Mouse (Mus musculus) CH12.LX (cell line): ENCODE results near the gene Msi2. TPM values are rescaled to one million over a fixed set of nuclear protein-coding genes. Genes with fewer than 3 reads are reported as not detected.

Experiments
- DNase-seq: peaks from one replicate; pipeline ENCODE4 v3.0.0-alpha.2; 2013; ENCODE audit errors: extremely low read depth
- H3K27ac ChIP-seq: 2 replicates; pipeline ENCODE4 v1.5.1; 2012; ENCODE audit warnings: low read depth, mild to moderate bottlenecking, control low read depth, moderate library complexity; ENCODE audit not compliant: insufficient read depth
- H3K27me3 ChIP-seq: replicated peaks from 2 replicates; pipeline ENCODE3; 2012; ENCODE audit warnings: inconsistent platforms
- H3K36me3 ChIP-seq, 2 experiments: replicated peaks in 1 of 2; 2 replicates each; pipeline versions ENCODE3 to v1.6.1; 2012; ENCODE audit warnings: inconsistent platforms in 1 of 2, low read length in 1 of 2, mild to moderate bottlenecking in 1 of 2, mixed read lengths in 1 of 2, moderate library complexity in 1 of 2; ENCODE audit not compliant: control insufficient read depth in 1 of 2, insufficient read depth in 1 of 2
- H3K4me1 ChIP-seq, 2 experiments: 2 replicates each; pipeline ENCODE4 v1.6.1; 2012; ENCODE audit warnings: inconsistent platforms in 1 of 2, moderate library complexity in 1 of 2; ENCODE audit not compliant: insufficient read depth in 2 of 2, control insufficient read depth in 1 of 2
- H3K4me2 ChIP-seq: 2 replicates; pipeline ENCODE4 v1.6.1; 2012; ENCODE audit warnings: low read depth, mild to moderate bottlenecking, control low read depth; ENCODE audit not compliant: poor library complexity, insufficient read depth, severe bottlenecking
- H3K4me3 ChIP-seq, 3 experiments: fragments of 150-350 bp in 1 of 3; sonication (generic) in 1 of 3; replicated peaks in 1 of 3; 2 replicates each; pipeline versions ENCODE3 to v1.5.1; 2011 to 2012; ENCODE audit warnings: low read depth in 2 of 3, low read length in 2 of 3, mild to moderate bottlenecking in 2 of 3, moderate library complexity in 2 of 3, control low read depth in 1 of 3, improper control_type of control experiment in 1 of 3, inconsistent platforms in 1 of 3, mixed read lengths in 1 of 3; ENCODE audit not compliant: poor library complexity in 1 of 3
- H3K79me2 ChIP-seq: replicated peaks from 2 replicates; pipeline ENCODE4 v1.6.1; 2012; ENCODE audit warnings: mild to moderate bottlenecking, moderate library complexity; ENCODE audit not compliant: control insufficient read depth, poor library complexity, insufficient read depth, severe bottlenecking; ENCODE audit errors: extremely low read depth
- H3K9ac ChIP-seq: 2 replicates; pipeline ENCODE4 v1.6.1; 2012; ENCODE audit warnings: low read depth, mild to moderate bottlenecking, control low read depth, moderate library complexity; ENCODE audit not compliant: insufficient read depth
- H3K9me3 ChIP-seq: replicated peaks from 2 replicates; pipeline ENCODE3; 2012; ENCODE audit warnings: low read length, inconsistent platforms, mixed read lengths
- BHLHE40 ChIP-seq: IDR thresholded peaks from 2 replicates; pipeline ENCODE4 v1.6.1; 2011; ENCODE audit warnings: mild to moderate bottlenecking, low read depth, low read length, improper control_type of control experiment
- CHD2 ChIP-seq: IDR thresholded peaks from 2 replicates; pipeline ENCODE4 v1.6.1; 2011; ENCODE audit warnings: low read length, improper control_type of control experiment
- E2F4 ChIP-seq: IDR thresholded peaks from 2 replicates; pipeline ENCODE4 v1.6.1; 2011; ENCODE audit warnings: low read depth, low read length, improper control_type of control experiment; ENCODE audit not compliant: insufficient replicate concordance
- EP300 ChIP-seq: IDR thresholded peaks from 2 replicates; pipeline ENCODE4 v1.6.1; 2011; ENCODE audit warnings: low read length, improper control_type of control experiment
- ETS1 ChIP-seq: conservative IDR thresholded peaks from 2 replicates; pipeline ENCODE4 v1.6.1; 2012; ENCODE audit warnings: low read depth, mild to moderate bottlenecking, inconsistent platforms, low read length, improper control_type of control experiment, moderate library complexity
- GABPA ChIP-seq: IDR thresholded peaks from 2 replicates; pipeline ENCODE4 v1.6.1; 2012; ENCODE audit warnings: low read depth, low read length, improper control_type of control experiment, inconsistent platforms; ENCODE audit not compliant: insufficient replicate concordance
- HCFC1 ChIP-seq: IDR thresholded peaks from 2 replicates; pipeline ENCODE4 v1.6.1; 2012; ENCODE audit warnings: low read depth, mild to moderate bottlenecking, inconsistent platforms, low read length, improper control_type of control experiment
- IRF4 ChIP-seq: IDR thresholded peaks from 2 replicates; pipeline ENCODE4 v1.6.1; 2014; ENCODE audit warnings: low read depth, mild to moderate bottlenecking, inconsistent platforms, low read length, improper control_type of control experiment
- KAT2A ChIP-seq: IDR thresholded peaks from 2 replicates; pipeline ENCODE4 v1.6.1; 2012; ENCODE audit warnings: low read length, improper control_type of control experiment, inconsistent platforms; ENCODE audit not compliant: insufficient replicate concordance
- MEF2A ChIP-seq: IDR thresholded peaks from 2 replicates; pipeline ENCODE4 v1.6.1; 2014; ENCODE audit warnings: low read depth, mild to moderate bottlenecking, inconsistent platforms, low read length, improper control_type of control experiment, borderline replicate concordance
- MYC ChIP-seq: IDR thresholded peaks from 2 replicates; pipeline ENCODE4 v1.6.1; 2011; ENCODE audit warnings: low read depth, mild to moderate bottlenecking, improper control_type of control experiment, low read length
- NELFE ChIP-seq: IDR thresholded peaks from 2 replicates; pipeline ENCODE4 v1.6.1; 2011; ENCODE audit warnings: low read depth, low read length, improper control_type of control experiment
- NRF1 ChIP-seq: IDR thresholded peaks from 2 replicates; pipeline ENCODE4 v1.6.1; 2014; ENCODE audit warnings: low read depth, mild to moderate bottlenecking, inconsistent platforms, low read length, improper control_type of control experiment, moderate library complexity
- POLR2A ChIP-seq: IDR thresholded peaks from 2 replicates; pipeline ENCODE4 v1.6.1; 2011; ENCODE audit warnings: low read depth, mild to moderate bottlenecking, improper control_type of control experiment, low read length
- POLR2AphosphoS2 ChIP-seq: IDR thresholded peaks from 2 replicates; pipeline ENCODE4 v1.6.1; 2011; ENCODE audit warnings: low read depth, low read length, improper control_type of control experiment
- RAD21 ChIP-seq: IDR thresholded peaks from 2 replicates; pipeline ENCODE4 v1.6.1; 2011; ENCODE audit warnings: low read depth, mild to moderate bottlenecking, low read length, improper control_type of control experiment, moderate library complexity
- RCOR1 ChIP-seq: conservative IDR thresholded peaks from 2 replicates; pipeline ENCODE4 v1.6.1; 2012; ENCODE audit warnings: low read depth, mild to moderate bottlenecking, inconsistent platforms, low read length, improper control_type of control experiment
- TBP ChIP-seq: conservative IDR thresholded peaks from 2 replicates; pipeline ENCODE4 v1.6.1; 2011; ENCODE audit warnings: low read depth, low read length, improper control_type of control experiment
- UBTF ChIP-seq: IDR thresholded peaks from 2 replicates; pipeline ENCODE4 v1.6.1; 2012; ENCODE audit warnings: low read depth, mild to moderate bottlenecking, inconsistent platforms, low read length, improper control_type of control experiment, moderate library complexity
- USF2 ChIP-seq: conservative IDR thresholded peaks from 2 replicates; pipeline ENCODE4 v1.6.1; 2011; ENCODE audit warnings: low read depth, low read length, improper control_type of control experiment
- ZC3H11A ChIP-seq: IDR thresholded peaks from 2 replicates; pipeline ENCODE4 v1.6.1; 2012; ENCODE audit warnings: low read depth, mild to moderate bottlenecking, inconsistent platforms, low read length, improper control_type of control experiment
- ZMIZ1 ChIP-seq: IDR thresholded peaks from 2 replicates; pipeline ENCODE4 v1.6.1; 2012; ENCODE audit warnings: low read depth, mild to moderate bottlenecking, inconsistent platforms, low read length, improper control_type of control experiment
- dilution Hi-C: fragments of 300-500 bp; cut with MboI; formaldehyde crosslinking; loops from 2 replicates; pipeline ENCODE4 v1.14.3; 2020; ENCODE audit warnings: low sequenced_read_pairs; ENCODE audit not compliant: extremely low pct_unique_long_range_greater_than_20kb, extremely low pct_ligation_motif_present
- in situ Hi-C: fragments of 300-500 bp; cut with MboI; formaldehyde crosslinking; loops from 3 replicates; pipeline ENCODE4 v1.14.3; 2019; ENCODE audit warnings: low sequenced_read_pairs, low pct_ligation_motif_present, low pct_unique_long_range_greater_than_20kb, mixed read lengths
- polyA plus RNA-seq: library from polyadenylated mRNA; unstranded; fragments of >175 nt; gene quantifications from 2 replicates; pipeline ENCODE4 v1.2.1, GENCODE M21; 2012; ENCODE audit warnings: low read depth; ENCODE audit not compliant: insufficient read length
- total RNA-seq, 2 experiments: library from RNA; depleted of rRNA; stranded (reverse); fragments of 300-350 nt in 1 of 2; fragments of >200 nt in 1 of 2; gene quantifications; 2 replicates each; pipeline ENCODE4 v1.2.3; 2012 to 2014

Msi2 gene
- total and polyA plus RNA-seq, 3 experiments = 40.3 to 73.1 (median 52.6) TPM

DNA sequence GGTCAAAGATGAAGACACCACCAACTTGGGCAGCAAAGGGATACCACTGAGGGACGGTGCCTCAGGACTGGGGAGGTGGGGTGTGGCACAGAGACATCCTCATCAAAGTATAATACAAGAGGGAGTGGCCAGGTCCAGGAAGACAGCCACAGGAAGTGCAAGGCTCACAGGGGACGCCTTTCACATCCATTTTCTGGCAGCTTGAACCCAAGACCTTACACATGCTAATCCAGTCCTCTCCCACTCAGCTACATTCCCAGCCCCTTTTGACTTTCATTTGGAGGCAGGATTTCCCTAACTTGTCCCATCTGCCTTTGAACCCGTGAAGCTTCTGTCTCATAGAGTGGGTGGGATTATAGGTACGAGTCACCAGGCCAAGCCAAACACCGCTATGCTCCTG lies 59.4 kb downstream of the Msi2 start:
- H3K27me3 ChIP-seq = no peaks in the 10 kb centered on the region

DNA sequence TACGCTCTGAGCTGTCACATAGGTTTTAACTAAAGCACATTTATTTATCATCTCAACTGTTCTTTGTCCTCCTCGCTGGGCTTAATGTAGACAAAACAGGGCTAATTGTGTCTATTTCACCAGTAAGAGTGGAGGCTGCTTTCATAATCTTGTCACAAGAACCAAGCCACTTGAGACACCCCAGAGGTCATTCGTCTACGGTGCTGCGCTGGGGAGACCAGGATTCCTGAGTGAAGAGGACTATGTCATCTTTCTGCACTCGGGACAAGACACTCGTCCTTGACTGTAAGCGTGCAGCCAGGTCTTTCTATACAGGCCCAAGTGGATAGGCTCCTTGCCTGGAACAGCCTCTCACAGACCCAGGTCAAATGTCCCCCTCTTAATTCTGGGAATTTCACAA lies 62.5 kb downstream of the Msi2 start:
- peaks cover 10% of the 10 kb centered on the region for H3K79me2 ChIP-seq
- H3K9me3 ChIP-seq = no peaks in the 10 kb centered on the region
- no peak overlapping the region for H3K27ac ChIP-seq
- no peak overlapping the region for H3K9ac ChIP-seq
- no peak overlapping the region for H3K4me2 ChIP-seq
- peaks cover 27 to 88% of the 10 kb centered on the region in 2 experiments for H3K36me3 ChIP-seq
- no peaks in the 10 kb centered on the region for H3K27me3 ChIP-seq
- TF ChIP-seq USF2 = no peak
- TF ChIP-seq NELFE = no peak
- TF ChIP-seq POLR2A = no peak
- TF ChIP-seq MEF2A = no peak
- no peak for TF ChIP-seq ZC3H11A
- TF ChIP-seq HCFC1 = no peak
- no peak for TF ChIP-seq IRF4
- TF ChIP-seq KAT2A = no peak
- TF ChIP-seq TBP = no peak
- no peak for TF ChIP-seq ETS1
- TF ChIP-seq EP300 = no peak
- TF ChIP-seq ZMIZ1 = no peak
- TF ChIP-seq MYC = no peak
- TF ChIP-seq CHD2 = no peak
- peaks cover 8 to 20% of the 10 kb centered on the region in 2 experiments for H3K4me1 ChIP-seq
- H3K4me3 ChIP-seq = no peak overlapping the region
- in situ Hi-C loops = no loop called here
- DNase-seq = no peak
- dilution Hi-C loops = no loop called here

More for the DNA sequence above, 59.4 kb downstream of the Msi2 start:
- Histone ChIP-seq H3K27ac (no peak overlapping the region), H3K4me2 (no peak overlapping the region), H3K79me2 (peaks cover 2% of the 10 kb centered on the region; the same call in 1 of the 2 replicates), H3K4me1 (peaks cover 8 to 35% of the 10 kb centered on the region in 2 experiments), H3K4me3 (no peak overlapping the region), H3K36me3 (peaks cover 28 to 92% of the 10 kb centered on the region in 2 experiments), H3K9me3 (no peaks in the 10 kb centered on the region), H3K9ac (no peak overlapping the region)
- dilution Hi-C loops = no loop called here
- in situ Hi-C loops = no loop called here
- DNase-seq = no peak
- TF ChIP-seq E2F4 (no peak), POLR2A (no peak), TBP (no peak), POLR2AphosphoS2 (no peak), HCFC1 (no peak), ZMIZ1 (no peak)

DNA sequence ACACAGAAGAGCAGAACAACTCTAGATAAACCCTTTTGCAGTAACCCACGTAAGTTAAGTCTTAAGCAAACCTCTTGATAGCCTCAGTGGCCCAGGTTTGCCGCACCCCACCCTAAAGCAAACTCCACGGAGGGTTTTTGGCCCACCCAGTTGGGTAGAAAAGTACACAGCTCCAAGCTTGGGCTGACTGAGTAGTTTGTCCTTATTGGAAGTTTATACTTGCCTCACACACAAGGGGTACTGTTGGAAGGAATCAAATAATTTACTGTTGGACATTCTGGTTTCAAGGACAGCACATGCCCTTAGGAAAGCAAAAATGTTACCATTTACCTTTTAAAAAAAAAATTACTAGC lies 63.1 kb downstream of the Msi2 start:
- no peak overlapping the region for H3K27ac ChIP-seq
- no peaks in the 10 kb centered on the region for H3K9me3 ChIP-seq
- H3K27me3 ChIP-seq = no peaks in the 10 kb centered on the region
- dilution Hi-C loops (no loop called here), in situ Hi-C loops (no loop called here)
- peaks cover 22 to 87% of the 10 kb centered on the region in 2 experiments for H3K36me3 ChIP-seq
- H3K4me2 ChIP-seq = no peak overlapping the region
- H3K4me3 ChIP-seq = no peak overlapping the region
- TF ChIP-seq RCOR1 (no peak), GABPA (no peak), HCFC1 (no peak), NRF1 (no peak), UBTF (no peak), RAD21 (no peak), BHLHE40 (no peak)
- peaks cover 8 to 23% of the 10 kb centered on the region in 2 experiments for H3K4me1 ChIP-seq
- DNase-seq = no peak
- H3K79me2 ChIP-seq = peaks cover 10% of the 10 kb centered on the region
- no peak overlapping the region for H3K9ac ChIP-seq
